Mouse (Mus musculus) adipocyte (in vitro differentiated cells): ENCODE results near the gene Slc43a1.

Experiments used
- DNase-seq: peaks from one replicate; pipeline ENCODE4 v3.0.0-alpha.2; 2016; ENCODE audit warnings: low spot score

Slc43a1 gene

GRCm38 (mm10) chr2:84868521-84868943 lies 29.9 kb downstream of the Slc43a1 start:
- peak; percentile 70 for DNase-seq

GRCm38 (mm10) chr2:84868977-84869376 lies 30.3 kb downstream of the Slc43a1 start:
- no peak for DNase-seq

- peak; percentile 45 for DNase-seq
Measured at GRCm38 (mm10) chr2:84870623-84871160, 32.0 kb downstream of the Slc43a1 start.

GRCm38 (mm10) chr2:84872105-84872716 lies 33.6 kb downstream of the Slc43a1 start:
- no peak for DNase-seq

GRCm38 (mm10) chr2:84875842-84876241 lies 37.2 kb downstream of the Slc43a1 start:
- DNase-seq: no peak

- DNase-seq: no peak
Measured at GRCm38 (mm10) chr2:84880590-84880989, 41.9 kb downstream of the Slc43a1 start.

GRCm38 (mm10) chr2:84882606-84883005 lies 44.0 kb downstream of the Slc43a1 start:
- DNase-seq: no peak

- DNase-seq: no peak
Measured at GRCm38 (mm10) chr2:84883084-84883483, 44.4 kb downstream of the Slc43a1 start.

- DNase-seq: no peak
Measured at GRCm38 (mm10) chr2:84883530-84883929, 44.9 kb downstream of the Slc43a1 start.

- no peak for DNase-seq
Measured at GRCm38 (mm10) chr2:84883942-84884341, 45.3 kb downstream of the Slc43a1 start.

GRCm38 (mm10) chr2:84884611-84885010 lies 46.0 kb downstream of the Slc43a1 start:
- no peak for DNase-seq

GRCm38 (mm10) chr2:84885084-84886055 lies 46.7 kb downstream of the Slc43a1 start:
- no peak for DNase-seq

GRCm38 (mm10) chr2:84886234-84886731 lies 47.6 kb downstream of the Slc43a1 start, which contains the start of gene Rtn4rl2:
Gene Rtn4rl2, minus strand, starts transcription at chr2:84886710.
- DNase-seq: no peak

- DNase-seq: no peak
Measured at GRCm38 (mm10) chr2:84886821-84887281, 48.2 kb downstream of the Slc43a1 start.

- peak; percentile 62 for DNase-seq
Measured at GRCm38 (mm10) chr2:84887411-84888271, 49.0 kb downstream of the Slc43a1 start.

GRCm38 (mm10) chr2:84888657-84889315 lies 50.1 kb downstream of the Slc43a1 start:
- peak; percentile 85 for DNase-seq

GRCm38 (mm10) chr2:84889316-84890044 lies 50.8 kb downstream of the Slc43a1 start:
- no peak for DNase-seq

GRCm38 (mm10) chr2:84890045-84890340 lies 51.3 kb downstream of the Slc43a1 start:
- peak; percentile 90 for DNase-seq

GRCm38 (mm10) chr2:84893359-84893758 lies 54.7 kb downstream of the Slc43a1 start:
- no peak for DNase-seq

GRCm38 (mm10) chr2:84895495-84896198 lies 57.0 kb downstream of the Slc43a1 start:
- DNase-seq: no peak
